Mouse (Mus musculus): Measurements from ENCODE around the gene Creb3l2.

Creb3l2 gene

DNA sequence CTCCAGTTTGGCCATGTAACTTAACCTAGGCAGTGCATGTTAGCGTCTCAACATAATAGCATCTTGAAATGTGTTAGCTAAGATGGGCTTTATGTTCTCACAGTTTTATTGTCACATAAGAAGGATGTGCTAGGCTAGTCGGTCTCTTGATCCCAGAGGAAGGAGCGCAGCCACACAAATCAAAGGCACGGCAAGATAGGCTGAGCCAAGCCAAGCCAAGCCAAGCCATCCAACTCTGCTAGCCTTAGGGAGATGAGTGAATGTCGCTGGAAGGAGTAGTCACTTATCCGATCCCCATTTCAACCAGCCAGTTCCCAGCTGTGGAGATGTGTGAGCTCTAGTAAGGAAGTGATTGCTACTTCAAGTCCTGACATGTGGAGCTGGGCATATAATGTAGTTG is 75.0 kb downstream of the Creb3l2 start:
- DNase-seq = no peak

DNA sequence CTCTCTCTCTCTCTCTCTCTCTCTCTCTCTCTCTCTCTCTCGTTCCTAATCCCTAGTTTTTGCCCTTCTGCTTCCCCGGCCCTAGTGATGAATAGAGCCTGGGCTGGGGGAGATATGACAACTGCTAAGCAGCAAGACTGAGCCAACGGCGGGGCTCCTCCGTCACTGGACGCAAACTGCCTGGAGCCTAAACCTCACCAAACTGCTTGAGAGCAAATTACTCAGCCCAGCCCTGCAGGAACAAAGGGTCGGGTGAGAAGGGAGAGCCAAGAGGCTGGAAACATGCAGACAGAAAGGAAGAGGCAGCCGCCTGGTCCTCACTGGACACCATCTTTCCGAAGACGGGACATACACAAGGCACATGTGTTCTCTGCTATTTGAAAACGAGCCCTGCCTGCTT is 76.8 kb downstream of the Creb3l2 start:
- DNase-seq = no peak

DNA sequence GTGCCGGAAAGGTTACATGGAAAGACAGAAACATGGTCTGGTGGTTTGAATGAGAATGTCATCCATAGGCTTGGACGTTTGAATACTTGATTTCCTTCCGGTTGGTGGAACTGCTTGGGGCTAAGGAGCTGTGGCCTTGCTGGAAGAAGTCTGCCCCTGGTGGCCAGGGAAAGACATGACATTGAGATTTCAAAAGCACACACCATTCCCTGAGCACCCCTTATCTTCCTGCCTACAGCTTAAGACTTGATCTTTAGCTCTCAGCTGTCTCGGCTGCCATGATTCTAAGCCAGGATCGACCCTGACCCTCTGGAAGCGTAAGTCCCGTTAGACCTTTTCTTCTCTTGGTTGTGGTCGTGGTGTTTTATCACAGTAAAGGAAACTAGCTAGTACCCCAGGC is 77.6 kb downstream of the Creb3l2 start:
- no peak for DNase-seq

DNA sequence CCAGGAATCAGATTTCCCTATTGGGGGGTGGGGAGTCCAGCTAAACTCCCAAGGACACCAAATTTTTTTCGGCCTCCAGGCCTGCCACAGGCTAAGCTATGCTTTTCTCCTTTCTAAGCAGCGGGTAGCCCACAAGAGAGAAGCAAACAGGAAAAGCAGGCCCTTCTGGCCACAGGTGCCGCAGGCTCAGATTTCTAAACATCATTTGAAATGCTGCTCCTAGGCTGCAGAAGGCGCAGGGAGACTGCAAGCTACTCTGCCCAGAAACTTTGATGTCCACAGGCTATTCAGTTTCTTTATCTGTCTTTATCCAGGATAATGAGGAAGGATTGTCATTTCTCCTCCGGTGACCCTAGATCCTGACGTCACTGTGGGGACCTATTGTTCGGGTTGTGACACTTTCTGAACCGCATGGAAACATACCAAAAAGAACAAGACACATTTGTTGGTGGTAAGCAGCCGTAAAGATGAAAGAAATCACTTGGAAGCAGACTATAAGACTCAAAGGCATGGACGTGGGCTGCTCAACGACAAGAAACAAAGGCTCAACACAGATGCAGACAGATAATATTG is 81.0 kb downstream of the Creb3l2 start:
- DNase-seq = no peak

DNA sequence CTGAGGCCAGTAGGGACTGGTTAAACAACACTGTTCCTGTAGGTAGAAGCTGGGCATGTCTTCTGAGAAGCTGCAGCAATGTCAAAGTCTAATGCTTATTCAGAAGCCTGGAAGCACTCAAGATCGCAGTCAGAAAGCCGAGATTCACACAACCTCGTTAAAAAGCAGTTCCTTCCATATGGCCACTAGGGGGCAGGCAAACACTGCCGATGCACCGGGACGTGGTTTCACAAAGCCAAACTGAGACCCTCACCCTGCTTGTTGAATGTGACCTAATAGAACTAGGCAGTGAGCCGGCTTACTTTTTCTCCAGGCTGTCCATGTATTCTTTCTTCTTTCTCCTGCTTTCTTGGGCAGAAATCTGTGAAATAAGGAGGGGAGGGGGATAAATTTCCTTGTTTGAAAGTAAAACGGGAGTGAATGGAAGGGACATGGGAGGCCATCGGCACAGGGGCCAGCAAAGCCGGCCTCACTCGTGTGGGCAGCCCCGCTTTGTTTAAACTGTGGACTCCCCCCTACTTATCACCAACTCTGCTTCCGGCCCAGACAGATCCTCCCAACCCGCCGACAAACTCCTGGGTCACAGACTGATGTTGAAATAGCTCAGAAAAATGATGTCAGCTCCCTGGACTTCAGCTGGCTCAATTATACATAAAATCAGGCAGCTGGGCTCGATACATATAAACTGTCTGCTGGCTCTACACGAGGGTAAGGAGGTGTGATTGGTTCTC is 87.3 kb downstream of the Creb3l2 start:
- DNase-seq = peak; percentile 45

DNA sequence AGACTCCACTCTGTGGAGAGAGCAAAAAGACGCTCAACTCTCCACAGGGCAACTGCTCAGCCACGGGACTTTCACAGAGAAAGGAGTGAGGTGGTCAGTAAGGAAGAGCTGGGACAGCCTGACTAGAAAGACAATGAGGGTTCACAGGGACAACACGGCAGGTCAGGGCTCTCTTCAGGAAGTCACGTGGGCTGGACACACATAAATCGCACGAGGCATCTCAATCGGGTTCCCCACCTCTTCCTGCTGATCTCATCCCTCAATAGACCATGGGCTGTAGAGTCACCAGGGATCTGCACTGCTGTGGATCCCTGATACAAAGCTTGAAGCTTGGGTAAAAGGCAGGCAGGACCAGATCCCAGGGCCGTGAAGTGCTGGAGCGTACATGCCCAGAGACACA is 88.3 kb downstream of the Creb3l2 start:
- peak; percentile 44 for DNase-seq

DNA sequence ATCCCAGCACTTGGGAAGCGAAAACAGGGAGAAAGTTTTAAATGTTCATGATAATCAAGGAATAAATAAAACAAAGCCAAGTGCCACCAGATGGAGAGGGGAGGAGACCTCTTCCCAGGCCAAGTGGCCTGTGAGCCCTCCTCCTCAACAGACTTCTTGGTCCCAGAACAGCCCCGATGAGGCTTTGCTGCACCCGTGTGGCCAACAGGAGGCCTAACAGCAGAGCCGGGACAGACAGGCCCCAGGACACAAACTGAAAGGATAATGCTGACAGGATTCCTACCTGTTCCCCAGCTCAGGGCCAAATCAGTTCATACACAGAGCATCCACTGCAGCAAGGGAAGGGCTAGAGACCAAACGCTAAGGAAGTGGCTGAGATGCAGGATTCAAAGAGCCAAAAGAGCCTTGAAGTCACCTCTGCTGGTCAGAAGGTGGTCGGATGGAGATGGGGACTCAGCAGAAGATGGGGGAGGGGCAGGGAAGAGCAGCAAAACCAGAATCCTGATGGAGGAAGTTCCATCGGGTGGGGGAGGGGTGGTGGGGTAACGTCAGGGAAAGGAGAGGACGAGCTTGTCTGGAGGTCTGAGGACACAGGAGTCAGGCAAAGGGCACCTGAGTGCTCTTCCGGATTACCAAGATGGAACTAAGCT is 90.1 kb downstream of the Creb3l2 start:
- no peak for DNase-seq

DNA sequence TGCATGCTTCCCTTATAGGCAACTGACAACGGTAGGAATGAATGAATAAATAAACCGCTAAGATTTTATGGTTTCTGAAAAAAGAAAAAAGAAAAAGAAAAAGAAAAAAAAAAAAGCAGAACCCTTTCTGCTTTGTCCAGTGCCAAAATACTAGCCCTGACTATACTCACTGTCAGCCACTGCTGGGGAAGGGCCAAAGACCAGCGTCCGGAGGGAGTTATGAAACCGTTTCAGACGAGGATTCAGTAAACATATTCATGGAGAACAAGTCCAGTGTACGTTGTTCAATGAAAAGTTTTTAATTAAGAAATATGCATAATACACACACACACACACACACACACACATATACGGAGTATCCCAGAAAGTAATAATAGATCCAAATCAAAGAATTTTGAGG is 91.6 kb downstream of the Creb3l2 start:
- no peak for DNase-seq

DNA sequence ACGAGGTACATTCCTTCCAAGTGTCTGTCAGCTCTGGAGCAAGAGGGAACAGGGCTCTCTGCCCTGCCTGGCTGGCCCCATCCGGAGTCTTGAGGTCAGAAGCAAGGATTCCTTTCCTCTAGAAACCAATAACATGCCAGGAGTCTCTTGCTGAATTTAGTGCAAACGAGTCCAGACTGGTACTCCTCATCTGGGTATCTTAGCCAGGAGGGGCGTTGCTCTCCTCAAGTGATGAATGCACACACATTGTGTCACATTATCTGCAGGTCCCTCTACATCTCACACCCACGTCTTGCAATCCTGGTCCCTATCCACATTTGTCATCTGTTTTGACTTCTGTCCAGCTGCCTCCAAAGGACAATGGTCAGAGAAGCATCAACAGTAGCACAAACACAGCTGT is 94.3 kb downstream of the Creb3l2 start:
- no peak for DNase-seq

DNA sequence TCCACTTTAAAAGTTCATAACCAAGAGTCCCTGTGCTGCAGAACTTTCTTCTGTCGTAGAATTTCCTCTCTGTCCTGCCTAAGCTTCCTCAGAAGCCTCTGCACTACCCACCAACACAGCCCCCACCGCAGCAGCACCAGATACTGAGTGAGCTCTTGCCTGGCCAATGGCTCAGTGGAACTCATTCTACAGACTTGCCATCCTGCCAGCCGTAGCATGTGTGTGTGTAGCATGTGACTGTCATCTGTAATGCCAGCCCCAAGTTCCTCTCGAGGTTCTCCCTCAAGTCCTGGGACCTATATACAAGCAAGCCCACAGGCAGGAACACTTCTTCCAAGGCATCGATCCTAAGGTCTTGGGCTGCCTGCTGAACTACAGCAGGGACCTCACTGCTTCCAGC is 103.9 kb downstream of the Creb3l2 start:
- no peak for DNase-seq

DNA sequence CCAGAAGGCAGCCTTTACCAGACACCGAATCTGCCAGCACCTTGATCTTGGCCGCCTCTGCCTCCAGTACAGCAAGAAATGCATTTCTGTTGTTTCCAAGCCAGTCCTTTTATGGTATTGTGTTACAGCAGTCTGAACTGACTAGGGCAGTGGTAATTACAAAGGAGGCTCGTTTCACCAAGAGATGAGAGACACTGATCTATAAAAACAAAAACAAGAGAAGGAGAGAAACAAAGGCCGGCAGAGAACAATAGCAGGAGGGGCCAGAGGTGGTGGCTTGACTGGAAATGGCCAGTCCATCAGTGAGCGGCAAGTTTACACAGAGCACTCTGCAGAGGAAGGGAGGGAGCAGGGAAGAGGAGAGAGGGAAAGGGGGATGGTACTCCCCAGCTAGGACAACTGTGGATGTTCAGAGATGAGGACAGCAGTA is 105.1 kb downstream of the Creb3l2 start:
- no peak for DNase-seq

DNA sequence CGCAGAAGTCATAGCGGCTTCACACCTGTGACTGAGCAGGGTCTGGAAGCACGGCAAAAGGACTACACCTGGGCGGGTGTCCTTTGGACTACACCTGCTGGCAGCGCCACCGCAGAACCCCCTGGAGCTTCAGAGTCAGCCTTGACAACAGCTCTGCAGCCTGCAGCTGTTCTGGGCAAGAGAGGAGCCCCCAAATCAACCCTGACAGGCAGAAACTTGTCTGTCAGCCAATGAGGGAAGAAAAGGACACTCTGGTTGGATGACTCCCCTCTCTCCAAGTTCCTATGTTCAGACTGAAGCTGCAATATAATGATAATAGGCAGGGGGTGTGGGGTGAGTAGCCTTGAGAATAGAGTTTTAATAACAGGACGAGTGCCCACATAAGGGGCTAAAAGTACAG is 105.6 kb downstream of the Creb3l2 start:
- DNase-seq = no peak

DNA sequence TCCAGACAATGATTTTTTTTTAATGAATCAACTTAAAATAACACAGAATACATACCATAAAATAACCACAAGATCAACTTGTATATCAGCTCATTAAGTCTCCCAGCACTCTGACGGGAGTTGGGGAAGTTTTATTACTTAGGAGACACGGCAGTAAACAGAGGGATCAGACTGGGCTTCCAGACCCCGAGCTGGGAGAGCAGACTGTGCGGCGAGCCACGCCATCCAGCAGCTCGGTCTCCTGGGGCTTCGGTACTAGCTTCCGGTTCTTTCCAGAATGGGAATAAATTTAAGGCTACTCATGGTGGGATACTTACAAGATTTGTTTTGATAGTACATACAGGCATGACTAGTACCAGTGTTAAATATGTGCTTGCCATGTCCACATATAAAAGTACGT is 109.1 kb downstream of the Creb3l2 start:
- DNase-seq = no peak

DNA sequence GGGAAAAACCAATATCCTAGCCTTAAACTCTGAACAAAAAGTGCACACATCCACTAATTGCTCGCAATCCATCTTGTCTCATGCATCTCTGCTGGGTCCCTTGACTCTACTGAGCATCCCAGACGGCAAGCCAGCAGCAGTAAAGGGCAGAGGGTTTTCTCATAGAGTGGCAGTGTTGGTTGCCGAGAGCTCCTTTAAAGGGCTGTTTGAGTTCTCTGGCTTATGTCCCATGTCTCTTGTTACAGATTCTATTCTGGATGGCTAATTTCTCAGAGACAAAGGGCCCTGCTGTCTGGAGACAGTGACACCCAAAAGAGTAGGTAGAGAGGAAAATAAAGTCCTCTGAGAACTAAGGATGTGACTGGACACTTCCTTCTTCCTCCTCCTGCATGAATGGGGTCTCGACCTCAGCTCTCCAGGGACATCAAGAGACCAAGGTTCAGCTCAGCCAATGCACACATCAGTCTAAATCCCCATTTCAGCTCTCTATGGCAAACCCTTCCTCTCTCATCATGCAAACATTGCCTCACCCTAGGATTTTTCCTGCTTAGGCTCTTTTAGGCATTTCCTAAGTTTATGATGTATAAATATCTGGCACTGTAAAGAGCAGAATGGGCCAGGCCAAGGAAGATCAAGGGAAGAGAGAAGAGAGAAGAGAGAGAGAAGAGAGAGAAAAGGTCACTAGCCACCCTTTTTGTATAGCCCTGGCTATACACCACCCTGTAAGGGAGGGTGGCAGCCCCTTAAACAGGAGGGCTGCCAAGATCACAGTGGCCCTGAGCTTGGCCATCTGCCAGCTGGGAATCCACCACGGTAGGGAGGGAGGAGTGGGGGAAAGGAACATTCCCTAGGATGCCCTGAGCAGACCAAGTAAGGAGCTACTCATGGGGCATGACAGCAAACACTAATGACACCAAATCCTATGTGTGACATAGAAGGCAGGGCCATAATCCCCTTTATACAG is 111.8 kb downstream of the Creb3l2 start:
- DNase-seq = no peak

DNA sequence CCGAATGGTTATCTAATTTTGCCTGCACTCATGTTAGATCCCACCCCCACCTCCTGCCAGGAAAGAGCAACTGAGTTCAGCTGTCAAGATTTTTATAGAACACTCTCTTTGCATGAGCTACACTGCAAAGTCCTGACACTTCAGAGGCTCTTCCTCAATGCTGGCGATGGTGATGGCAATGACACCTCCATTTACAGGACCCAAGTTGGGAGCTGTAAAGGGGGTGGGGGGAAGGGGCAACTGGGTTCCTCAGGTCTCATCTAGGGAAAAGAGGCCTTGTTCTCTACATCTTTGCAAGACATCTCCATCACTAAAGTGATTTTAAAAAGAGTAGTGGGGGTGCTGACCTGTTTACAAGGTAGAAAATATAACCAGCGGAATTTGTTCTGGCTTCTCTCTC is 112.6 kb downstream of the Creb3l2 start:
- no peak for DNase-seq

DNA sequence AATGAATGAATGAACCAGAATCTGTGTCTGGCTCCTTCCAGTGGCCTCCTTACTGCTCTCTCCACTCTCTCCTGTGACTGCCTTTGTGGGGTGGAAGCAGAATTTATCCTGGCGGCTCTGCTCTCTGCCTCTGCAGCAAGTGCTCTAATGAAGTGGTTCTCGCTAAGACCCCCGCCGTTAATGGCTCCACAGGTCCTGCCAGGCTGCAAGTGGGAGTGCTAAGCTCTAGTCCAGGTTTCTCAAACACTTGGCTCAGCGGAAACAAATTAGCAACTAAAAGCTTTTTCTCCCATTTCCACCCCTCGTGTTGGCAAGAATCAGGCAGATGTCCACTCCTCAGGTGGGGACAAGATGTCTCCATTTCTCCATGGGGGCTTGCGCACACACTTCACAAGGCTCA is 113.3 kb downstream of the Creb3l2 start:
- DNase-seq = no peak

DNA sequence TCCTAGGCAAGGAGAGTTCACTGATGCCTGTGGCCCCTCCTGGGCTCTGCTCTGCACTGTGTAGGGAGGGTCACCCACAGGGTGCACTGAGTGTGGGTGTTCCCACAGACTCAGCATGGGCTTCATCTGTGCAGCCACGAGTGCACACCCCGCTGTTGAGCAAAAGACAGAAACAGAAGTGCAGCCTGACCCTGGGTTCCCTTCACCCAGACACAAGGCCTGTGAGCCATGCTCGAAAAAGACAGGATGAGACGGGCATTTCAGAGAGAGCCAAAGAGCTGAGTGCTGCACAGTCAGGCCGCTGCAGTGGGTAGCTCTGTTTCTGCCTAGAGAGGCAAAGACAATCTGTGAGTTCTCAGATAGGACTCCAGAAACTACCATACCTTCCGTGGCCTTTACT is 114.4 kb downstream of the Creb3l2 start:
- DNase-seq = no peak

DNA sequence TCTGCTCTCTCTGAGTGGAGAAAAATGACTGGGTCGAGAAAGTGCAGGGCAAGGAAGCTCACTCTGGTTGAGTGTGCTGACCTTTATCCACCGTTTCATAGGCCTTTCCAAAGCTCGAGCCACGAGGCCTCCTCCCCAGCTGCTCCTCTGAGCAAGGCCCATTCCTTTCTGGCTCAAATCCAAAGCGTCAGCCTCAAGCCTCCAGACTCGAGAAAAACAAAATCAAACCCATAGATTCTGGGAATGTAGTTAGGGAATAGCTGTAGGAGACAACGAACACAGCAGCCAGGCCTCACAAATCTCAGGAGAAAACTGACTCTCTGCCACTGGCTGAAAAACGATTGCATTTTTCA is 115.4 kb downstream of the Creb3l2 start:
- peak; percentile 58 for DNase-seq

DNA sequence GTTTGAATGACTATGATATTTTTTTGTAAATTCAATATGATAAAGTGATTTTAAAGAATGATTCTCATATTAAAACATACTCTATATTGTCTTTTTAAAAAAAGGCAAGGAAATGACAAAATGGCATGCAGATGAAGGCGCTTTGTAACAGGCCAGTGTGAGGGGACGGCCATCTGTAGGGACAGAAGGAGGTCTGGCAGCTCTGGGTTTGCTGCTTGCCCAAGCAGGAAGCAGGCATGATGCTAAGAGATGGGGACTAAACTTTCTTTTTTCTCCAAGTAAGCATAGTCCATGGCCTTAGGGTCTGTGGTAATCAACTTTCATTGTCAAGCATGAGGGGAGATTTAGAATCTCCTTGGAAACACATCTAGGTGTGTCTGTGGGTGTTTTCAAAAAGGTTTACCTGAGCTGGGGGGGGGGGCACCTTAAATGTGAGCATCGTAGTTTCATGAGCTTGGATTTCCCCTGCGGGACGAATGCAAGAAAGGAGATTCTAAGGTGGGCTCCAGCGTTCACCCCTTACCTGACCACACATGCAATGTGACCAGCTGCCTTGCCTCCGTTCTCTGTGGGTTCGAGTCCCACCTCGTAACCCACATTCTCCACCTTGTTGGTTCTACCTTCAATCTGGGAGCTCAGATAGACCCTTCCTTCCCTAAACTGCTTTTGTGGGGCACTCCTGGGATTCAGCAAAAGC is 115.9 kb downstream of the Creb3l2 start:
- no peak for DNase-seq

DNA sequence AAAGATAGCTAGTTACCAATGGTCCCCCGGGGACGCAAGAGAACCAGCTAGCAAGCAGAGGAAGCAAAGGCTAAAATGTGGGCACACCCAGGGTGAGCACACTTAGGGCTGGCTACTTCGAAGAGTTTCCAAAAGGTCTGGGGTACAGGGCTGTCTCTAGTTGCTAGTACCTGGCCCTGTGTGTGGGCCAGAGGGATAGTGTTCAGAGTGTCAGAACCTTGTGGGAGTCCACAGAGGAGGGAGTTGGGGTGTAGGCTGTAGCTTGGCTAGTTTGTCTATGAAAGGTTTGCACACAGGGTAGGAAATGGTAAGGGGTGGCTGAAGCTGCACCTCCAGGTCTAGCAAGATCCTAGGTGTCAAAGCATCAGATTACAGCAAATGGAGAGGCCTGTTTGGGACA is 116.9 kb downstream of the Creb3l2 start:
- no peak for DNase-seq

DNA sequence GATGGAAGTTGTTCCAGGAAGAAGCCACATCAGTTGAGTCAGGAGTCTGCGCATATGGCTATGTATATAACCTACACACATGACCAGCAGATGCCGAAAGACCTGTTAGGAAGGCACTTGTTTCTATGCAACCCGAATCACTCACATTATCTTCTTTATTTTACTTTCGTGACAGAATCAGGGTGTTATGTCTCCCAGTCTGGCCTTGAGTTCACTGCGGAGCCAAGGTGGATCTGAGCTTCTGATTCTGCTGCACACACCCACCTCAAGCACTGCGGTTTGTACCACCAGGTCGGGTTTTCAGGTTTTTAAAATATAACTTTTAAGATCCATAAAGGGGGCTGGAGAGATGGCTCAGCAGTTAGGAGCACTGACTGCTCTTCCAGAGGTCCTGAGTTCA is 119.3 kb downstream of the Creb3l2 start:
- DNase-seq = no peak

DNA sequence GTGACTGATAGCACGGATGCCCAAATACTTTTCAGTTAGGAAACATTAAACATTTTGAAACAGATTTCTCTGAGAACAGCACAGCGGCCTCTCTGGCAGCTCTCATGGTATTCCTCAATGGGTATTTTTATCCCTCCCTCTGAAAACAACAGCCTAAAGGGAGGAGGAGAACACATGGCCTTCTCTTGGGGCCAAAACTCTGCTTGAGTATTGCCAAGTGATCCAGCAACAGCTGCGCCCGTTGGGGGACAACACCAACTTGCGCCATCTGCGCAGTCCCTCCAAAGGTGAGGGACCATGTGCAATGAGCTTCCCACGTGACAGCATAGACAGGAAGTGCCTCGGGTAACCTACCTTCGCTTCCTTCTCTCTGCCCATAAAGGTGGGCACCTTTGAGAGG is 119.9 kb downstream of the Creb3l2 start:
- no peak for DNase-seq

DNA sequence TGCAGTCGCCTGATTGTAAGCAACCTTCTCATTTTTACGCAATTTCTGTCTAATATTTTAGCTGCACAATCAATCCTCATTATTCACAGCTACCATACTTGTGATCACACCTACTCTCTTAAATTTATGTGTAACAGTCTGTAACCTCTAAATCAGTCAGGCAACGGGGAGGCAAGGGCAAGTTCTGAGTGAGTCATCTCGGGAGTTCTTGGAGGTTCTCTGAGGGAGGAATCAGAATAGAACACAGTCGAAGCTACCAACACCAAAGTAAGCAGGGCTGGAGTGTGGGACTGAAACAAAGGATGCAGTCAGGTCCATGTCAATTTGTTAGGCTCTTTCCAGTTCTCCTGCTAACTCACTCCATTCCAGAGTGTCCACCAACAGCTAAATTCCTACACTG is 124.0 kb downstream of the Creb3l2 start:
- no peak for DNase-seq
